Mouse (Mus musculus) ES-Bruce4 (cell line): ENCODE data around the gene 2210016F16Rik.

Experiments used
- CTCF ChIP-seq: IDR thresholded peaks from one replicate; pipeline ENCODE4 v1.8.1; 2011; ENCODE audit warnings: low read depth, low read length
- EP300 ChIP-seq: IDR thresholded peaks from 2 replicates; pipeline ENCODE4 v1.6.1; 2011; ENCODE audit warnings: low read depth, low read length; ENCODE audit not compliant: insufficient read depth
- POLR2A ChIP-seq: IDR thresholded peaks from one replicate; pipeline ENCODE4 v1.8.1; 2011; ENCODE audit warnings: low read length; ENCODE audit not compliant: insufficient read depth

DNA sequence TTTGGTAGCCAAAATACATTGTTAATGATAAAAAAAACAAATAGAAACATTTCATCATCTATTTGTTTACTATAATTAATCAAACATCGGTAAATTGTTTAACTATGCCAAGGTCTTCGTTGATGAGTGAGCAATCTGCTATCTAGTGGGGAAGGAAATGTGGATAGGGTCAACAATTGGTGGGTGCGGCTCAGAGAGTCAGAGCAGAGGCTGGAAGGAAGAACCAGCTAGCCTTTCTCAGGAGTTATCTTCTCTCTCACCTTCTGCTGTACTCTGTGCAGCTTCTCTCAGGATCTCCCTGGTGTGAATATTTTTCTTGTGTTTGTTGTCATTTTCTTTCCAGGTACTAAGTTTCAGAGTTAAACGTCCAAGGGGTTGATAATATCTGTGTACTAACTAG lies 37.2 kb upstream of the 2210016F16Rik start:
- TF ChIP-seq CTCF, result no peak
- no peak for TF ChIP-seq EP300
- TF ChIP-seq POLR2A, result no peak
